Mouse (Mus musculus) layer of hippocampus, adult 8-10 months (tissue): Measurements from ENCODE around the gene Olfr638. TPM values are rescaled to one million over a fixed set of nuclear protein-coding genes. Genes with fewer than 3 reads are reported as not detected.
"Not testable (repeated sequence)": the region's sequence is repeated elsewhere in the genome, so short reads cannot be mapped to it uniquely, and the experiment has no call there.

Experiments
- DNase-seq, 2 experiments: peaks; one replicate each; pipeline ENCODE4 v3.0.0; 2022; ENCODE audit warnings: low spot score in 2 of 2
- total RNA-seq, 4 experiments: library from RNA; stranded (reverse); gene quantifications; 2 replicates each; pipeline ENCODE4 v1.2.4; 2022

The Olfr638 gene
- not detected for total RNA-seq

GRCm38 (mm10) chr7:103998446-103998845, at the start of gene Olfr638:
TSS of gene Olfr638 (plus strand) at chr7:103998746.
- DNase-seq: no peak

DNA sequence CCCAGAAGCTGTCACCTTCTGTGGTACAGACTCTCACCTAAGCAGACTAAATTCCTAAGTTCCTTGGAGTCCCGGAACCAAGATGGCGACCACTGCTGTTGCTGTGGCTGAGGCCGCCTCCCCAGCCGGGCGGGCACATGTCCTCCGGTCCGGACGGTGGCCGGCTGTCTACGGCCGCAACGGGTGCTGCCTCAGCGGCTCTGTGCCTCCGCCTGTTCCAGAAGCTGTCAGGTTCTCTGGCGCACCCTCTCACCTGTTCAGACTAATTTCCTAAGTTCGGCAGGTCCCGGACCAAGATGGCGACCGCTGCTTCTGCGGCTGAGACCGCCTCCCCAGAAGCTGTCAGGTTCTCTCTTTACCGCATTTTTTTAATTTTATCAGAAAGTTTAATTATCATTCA, 31.7 kb upstream of the Olfr638 start:
- DNase-seq: not testable (repeated sequence)

- no peak for DNase-seq
These were observed 27.7 kb upstream of the Olfr638 start, which contains the start of gene Olfr635 for GRCm38 (mm10) chr7:103970852-103971251. TSS of gene Olfr635 (plus strand) at chr7:103971152.

- no peak for DNase-seq
These were observed 26.8 kb upstream of the Olfr638 start for GRCm38 (mm10) chr7:103971782-103972181.

GRCm38 (mm10) chr7:103999124-103999523, 578 bp downstream of the Olfr638 start:
- DNase-seq: no peak

GRCm38 (mm10) chr7:104017203-104017602, 18.7 kb downstream of the Olfr638 start, which contains the start of gene Olfr639:
TSS of gene Olfr639 (minus strand) at chr7:104017303.
- DNase-seq: no peak

- DNase-seq: no peak
These were observed 20.4 kb downstream of the Olfr638 start for GRCm38 (mm10) chr7:104018953-104019352.

DNA sequence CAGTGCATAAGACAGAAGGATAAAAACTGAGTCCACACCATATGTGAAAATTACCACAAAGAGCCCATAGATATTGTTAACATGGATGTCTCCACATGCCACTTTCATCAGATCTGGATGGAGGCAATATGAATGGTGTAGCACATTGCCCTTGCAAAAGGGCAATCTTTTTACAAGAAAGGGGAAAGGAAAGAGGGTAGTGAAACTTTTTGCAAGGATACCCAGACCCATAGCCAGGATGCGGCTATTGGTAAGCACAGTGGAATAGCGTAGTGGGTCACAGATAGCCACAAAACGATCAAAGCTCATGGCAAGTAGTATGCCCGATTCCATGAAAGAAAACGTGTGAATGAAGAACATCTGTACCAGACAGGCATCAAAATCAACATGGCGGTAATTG, 23.1 kb downstream of the Olfr638 start:
- no peak for DNase-seq

DNA sequence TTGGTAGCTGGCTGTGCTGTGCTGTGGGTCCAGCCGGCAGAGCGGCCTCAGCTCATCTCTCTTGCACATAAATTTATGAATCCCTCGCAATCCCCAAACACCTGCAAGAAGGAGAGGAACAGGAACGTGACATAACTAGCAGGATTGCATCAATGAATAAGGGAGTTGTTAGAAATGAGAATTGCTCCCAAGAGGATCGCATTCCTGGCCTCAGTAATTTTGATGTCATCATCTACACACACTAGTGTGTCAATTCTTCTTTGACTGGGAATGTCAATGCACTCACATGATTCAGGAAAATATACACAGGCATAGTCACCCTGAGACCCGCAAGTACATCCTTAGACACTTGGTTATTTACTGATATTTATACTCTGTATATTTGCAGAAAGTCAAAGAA, 26.9 kb downstream of the Olfr638 start, which contains the start of gene Olfr640:
Gene Olfr640 (minus strand): TSS at position 101 of the 400 bp plus-strand sequence.
- DNase-seq: no peak

GRCm38 (mm10) chr7:104026978-104027377, 28.4 kb downstream of the Olfr638 start:
- no peak for DNase-seq

GRCm38 (mm10) chr7:104035145-104035544, 36.6 kb downstream of the Olfr638 start, which contains the start of gene Olfr641:
TSS of gene Olfr641 (plus strand) at chr7:104035445.
- DNase-seq: no peak

DNA sequence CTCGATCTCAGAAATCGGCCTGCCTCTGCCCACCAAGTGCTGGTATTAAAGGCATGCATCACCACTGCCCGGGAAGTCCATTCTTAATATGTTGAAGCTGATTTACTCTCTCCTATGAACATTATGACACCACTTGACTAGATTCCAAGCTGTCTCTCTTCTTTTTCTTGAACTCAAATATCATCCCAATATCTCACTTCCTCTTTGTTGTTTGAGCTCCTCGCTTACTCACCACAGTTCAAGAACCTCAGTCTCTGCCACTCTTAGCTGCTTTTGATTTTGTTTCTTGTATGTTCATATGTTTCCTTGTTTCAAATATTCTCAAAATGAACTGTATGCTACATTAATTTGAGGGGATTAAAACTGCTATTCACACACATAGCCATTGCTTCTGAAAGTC, 52.2 kb downstream of the Olfr638 start:
- DNase-seq: no peak

DNA sequence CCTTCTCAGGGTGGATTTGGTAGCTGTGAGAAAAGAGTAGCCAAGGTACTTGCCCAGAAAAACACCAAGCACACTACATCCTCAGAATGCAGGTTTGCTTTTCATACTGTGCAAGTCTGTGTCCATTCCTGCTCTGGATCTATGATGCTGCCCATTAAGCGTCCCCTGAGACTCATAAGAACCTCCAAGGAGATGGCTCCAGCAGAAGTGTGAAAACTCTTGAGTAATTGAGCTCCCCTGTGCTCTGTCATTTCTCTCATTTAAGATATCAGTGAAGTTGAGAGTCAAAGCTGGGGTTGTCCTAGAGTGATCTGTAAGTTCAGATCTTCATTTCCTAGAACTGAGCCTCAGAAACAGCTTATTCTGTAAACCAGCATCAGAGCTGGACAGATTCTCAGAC, 54.0 kb downstream of the Olfr638 start, which contains the start of gene Olfr642:
Gene Olfr642 (minus strand): TSS at position 101 of the 400 bp plus-strand sequence.
- DNase-seq: no peak

Other genes starting within 250 kb of the Olfr638 start
- not detected for gene Olfr630, start 241.4 kb upstream of the Olfr638 start, total RNA-seq
- gene Olfr69, start 227.2 kb upstream of the Olfr638 start, total RNA-seq: not detected
- not detected for gene Olfr68, start 219.0 kb upstream of the Olfr638 start, total RNA-seq
- gene Olfr67, start 206.9 kb upstream of the Olfr638 start, total RNA-seq: not detected
- 10 to 100 TPM; 18.7 to 28.1 (median 21.1) TPM for gene Hbb-bt, start 184.8 kb upstream of the Olfr638 start, total RNA-seq
- gene Hbb-bs, start 170.7 kb upstream of the Olfr638 start, total RNA-seq: 100 to 1,000 TPM; 155 to 350 (median 222) TPM
- gene Hbb-bh2, start 158.2 kb upstream of the Olfr638 start, total RNA-seq: not detected
- not detected for gene Hbb-bh1, start 155.6 kb upstream of the Olfr638 start, total RNA-seq
- gene Hbb-y, start 145.5 kb upstream of the Olfr638 start, total RNA-seq: not detected
- gene Olfr66, start 112.5 kb upstream of the Olfr638 start, total RNA-seq: not detected
- gene Olfr64, start 104.3 kb upstream of the Olfr638 start, total RNA-seq: not detected
- gene Olfr65, start 95.3 kb upstream of the Olfr638 start, total RNA-seq: not detected
- not detected for gene Olfr631, start 69.9 kb upstream of the Olfr638 start, total RNA-seq
- not detected for gene Olfr632, start 64.4 kb upstream of the Olfr638 start, total RNA-seq
- not detected for gene Olfr633, start 54.3 kb upstream of the Olfr638 start, total RNA-seq
- under 1 TPM in 3 of 4 experiments, not detected in 1; 0.04 to 0.05 (median 0.04) TPM for gene Olfr635, start 27.6 kb upstream of the Olfr638 start, total RNA-seq
- under 1 TPM in 3 of 4 experiments, not detected in 1; 0.06 to 0.31 (median 0.18) TPM for gene Olfr639, start 18.6 kb downstream of the Olfr638 start, total RNA-seq
- not detected for gene Olfr640, start 26.8 kb downstream of the Olfr638 start, total RNA-seq
- gene Olfr641, start 36.7 kb downstream of the Olfr638 start, total RNA-seq: not detected
- gene Olfr642, start 53.9 kb downstream of the Olfr638 start, total RNA-seq: not detected
- gene 4930516K23Rik, start 62.7 kb downstream of the Olfr638 start, total RNA-seq: not detected
- gene Olfr644, start 73.1 kb downstream of the Olfr638 start, total RNA-seq: not detected
- gene Olfr645, start 86.7 kb downstream of the Olfr638 start, total RNA-seq: not detected
- gene Olfr646, start 106.1 kb downstream of the Olfr638 start, total RNA-seq: not detected
- not detected for gene Ubqln5, start 131.1 kb downstream of the Olfr638 start, total RNA-seq
- not detected for gene Olfr643, start 138.7 kb downstream of the Olfr638 start, total RNA-seq
- gene Ubqln3, start 144.5 kb downstream of the Olfr638 start, total RNA-seq: not detected
- gene Ubqlnl, start 151.8 kb downstream of the Olfr638 start, total RNA-seq: not detected
- gene Olfm5, start 166.1 kb downstream of the Olfr638 start, total RNA-seq: not detected
- under 1 TPM; 0.14 to 0.31 (median 0.22) TPM for gene Olfr648, start 184.6 kb downstream of the Olfr638 start, total RNA-seq
- gene Olfr649, start 197.2 kb downstream of the Olfr638 start, total RNA-seq: not detected
- under 1 TPM; 0.14 to 0.29 (median 0.16) TPM for gene Trim6, start 220.0 kb downstream of the Olfr638 start, total RNA-seq
- gene Trim34a, start 245.7 kb downstream of the Olfr638 start, total RNA-seq: 1 to 10 TPM; 1.7 to 4.0 (median 2.7) TPM